Mouse (Mus musculus): ENCODE measurements at regions not wholly inside any gene's neighbourhood (a gene's known extent, or its start where the extent isn't known, plus 50 kb on each side); places are given as distances from the start of the nearest gene placed in this dataset.
A peak's percentile ranks its signal among the peaks of the same experiment; 100 is the strongest.

GRCm38 (mm10) chr4:124053340-124054038 is 135.7 kb upstream of the 4930535I16Rik start:
- WGBS, result 92% methylated on average over 2 of the region's 2 CpGs
- TF ChIP-seq CTCF (IDR thresholded peaks at IDR 0.05; ENCODE audit: low read depth), result no peak
- H3K4me1 ChIP-seq (ENCODE audit: insufficient read depth, low read length), result no peaks in the 10 kb centered on the region
- H3K9me3 ChIP-seq (ENCODE audit: low read length), result no peaks in the 10 kb centered on the region
- no peak overlapping the region for H3K27ac ChIP-seq
- no peak for DNase-seq (ENCODE audit: low spot score)
- no peak overlapping the region for H3K4me2 ChIP-seq (ENCODE audit: low read depth, low read length)
- H3K4me3 ChIP-seq (ENCODE audit: low read length), result no peak overlapping the region
- no peak overlapping the region for H3K9ac ChIP-seq (replicated peaks; ENCODE audit: low read length)
- H3K36me3 ChIP-seq (ENCODE audit: insufficient read depth, low read length), result no peaks in the 10 kb centered on the region
- no peak for ATAC-seq
- H3K27me3 ChIP-seq (ENCODE audit: insufficient read depth, low read length), result no peaks in the 10 kb centered on the region

GRCm38 (mm10) chr4:124052387-124052786 is 134.6 kb upstream of the 4930535I16Rik start:
- ATAC-seq, result peak; percentile 72; the same call in 1 of the 2 replicates
- DNase-seq (ENCODE audit: low spot score), result peak; percentile 44
- WGBS, result 32% methylated on average over 2 of the region's 2 CpGs
- H3K27ac ChIP-seq, result peak overlapping the region; percentile 8; the same call in 1 of the 2 replicates
- no peak for TF ChIP-seq CTCF (IDR thresholded peaks at IDR 0.05; ENCODE audit: low read depth)
- H3K4me3 ChIP-seq (ENCODE audit: low read length), result no peak overlapping the region
- no peak overlapping the region for H3K9ac ChIP-seq (replicated peaks; ENCODE audit: low read length)
- H3K4me2 ChIP-seq (ENCODE audit: low read depth, low read length), result no peak overlapping the region
- no peaks in the 10 kb centered on the region for H3K9me3 ChIP-seq (ENCODE audit: low read length)
- no peaks in the 10 kb centered on the region for H3K4me1 ChIP-seq (ENCODE audit: insufficient read depth, low read length)
- H3K36me3 ChIP-seq (ENCODE audit: insufficient read depth, low read length), result no peaks in the 10 kb centered on the region
- no peaks in the 10 kb centered on the region for H3K27me3 ChIP-seq (ENCODE audit: insufficient read depth, low read length)

GRCm38 (mm10) chr4:124048348-124048831 is 130.6 kb upstream of the 4930535I16Rik start:
- DNase-seq (ENCODE audit: low spot score) (peak; percentile 57), ATAC-seq (peak; percentile 69; the same call in 1 of the 2 replicates)
- no peaks in the 10 kb centered on the region for H3K27me3 ChIP-seq (ENCODE audit: insufficient read depth, low read length)
- H3K4me2 ChIP-seq (ENCODE audit: low read depth, low read length), result no peak overlapping the region
- TF ChIP-seq CTCF (IDR thresholded peaks at IDR 0.05; ENCODE audit: low read depth), result no peak
- 25% methylated on average over 12 of the region's 12 CpGs for WGBS
- H3K9me3 ChIP-seq (ENCODE audit: low read length), result no peaks in the 10 kb centered on the region
- H3K27ac ChIP-seq, result no peak overlapping the region
- no peaks in the 10 kb centered on the region for H3K4me1 ChIP-seq (ENCODE audit: insufficient read depth, low read length)
- H3K9ac ChIP-seq (replicated peaks; ENCODE audit: low read length), result no peak overlapping the region
- no peaks in the 10 kb centered on the region for H3K36me3 ChIP-seq (ENCODE audit: insufficient read depth, low read length)
- no peak overlapping the region for H3K4me3 ChIP-seq (ENCODE audit: low read length)

- Histone ChIP-seq H3K4me3 (ENCODE audit: low read length) (no peak overlapping the region), H3K4me1 (ENCODE audit: insufficient read depth, low read length) (no peaks in the 10 kb centered on the region), H3K36me3 (ENCODE audit: insufficient read depth, low read length) (no peaks in the 10 kb centered on the region), H3K27ac (no peak overlapping the region), H3K9ac (replicated peaks; ENCODE audit: low read length) (no peak overlapping the region), H3K4me2 (ENCODE audit: low read depth, low read length) (no peak overlapping the region), H3K9me3 (ENCODE audit: low read length) (no peaks in the 10 kb centered on the region), H3K27me3 (ENCODE audit: insufficient read depth, low read length) (no peaks in the 10 kb centered on the region)
- ATAC-seq (no peak), DNase-seq (ENCODE audit: low spot score) (no peak)
- no peak for TF ChIP-seq CTCF (IDR thresholded peaks at IDR 0.05; ENCODE audit: low read depth)
- WGBS, result 57% methylated on average over 3 of the region's 3 CpGs
Observed at GRCm38 (mm10) chr4:124047898-124048297, 130.1 kb upstream of the 4930535I16Rik start.

- no peak overlapping the region for H3K9ac ChIP-seq (replicated peaks; ENCODE audit: low read length)
- H3K4me1 ChIP-seq (ENCODE audit: insufficient read depth, low read length), result no peaks in the 10 kb centered on the region
- 68% methylated on average over 12 of the region's 12 CpGs for WGBS
- DNase-seq (ENCODE audit: low spot score) (no peak), ATAC-seq (no peak)
- no peak for TF ChIP-seq CTCF (IDR thresholded peaks at IDR 0.05; ENCODE audit: low read depth)
- H3K4me3 ChIP-seq (ENCODE audit: low read length), result no peak overlapping the region
- H3K4me2 ChIP-seq (ENCODE audit: low read depth, low read length), result no peak overlapping the region
- no peak overlapping the region for H3K27ac ChIP-seq
- H3K36me3 ChIP-seq (ENCODE audit: insufficient read depth, low read length), result no peaks in the 10 kb centered on the region
- H3K27me3 ChIP-seq (ENCODE audit: insufficient read depth, low read length), result no peaks in the 10 kb centered on the region
- no peaks in the 10 kb centered on the region for H3K9me3 ChIP-seq (ENCODE audit: low read length)
Observed at GRCm38 (mm10) chr4:124036483-124036882, 118.7 kb upstream of the 4930535I16Rik start.

GRCm38 (mm10) chr4:124035657-124036061 is 117.8 kb upstream of the 4930535I16Rik start:
- peak overlapping the region; percentile 28 for H3K4me2 ChIP-seq (ENCODE audit: low read depth, low read length)
- ATAC-seq (peak; percentile 52), DNase-seq (ENCODE audit: low spot score) (peak; percentile 74)
- TF ChIP-seq CTCF (IDR thresholded peaks at IDR 0.05; ENCODE audit: low read depth), result no peak
- H3K4me1 ChIP-seq (ENCODE audit: insufficient read depth, low read length), result no peaks in the 10 kb centered on the region
- no peaks in the 10 kb centered on the region for H3K36me3 ChIP-seq (ENCODE audit: insufficient read depth, low read length)
- H3K27ac ChIP-seq, result peak overlapping the region; percentile 74
- WGBS, result 7% methylated on average over 10 of the region's 10 CpGs
- no peak overlapping the region for H3K4me3 ChIP-seq (ENCODE audit: low read length)
- H3K9ac ChIP-seq (replicated peaks; ENCODE audit: low read length), result no peak overlapping the region; the same call in 1 of the 2 replicates
- H3K27me3 ChIP-seq (ENCODE audit: insufficient read depth, low read length), result no peaks in the 10 kb centered on the region
- no peaks in the 10 kb centered on the region for H3K9me3 ChIP-seq (ENCODE audit: low read length)

- Histone ChIP-seq H3K27me3 (ENCODE audit: insufficient read depth, low read length) (no peaks in the 10 kb centered on the region), H3K9ac (replicated peaks; ENCODE audit: low read length) (no peak overlapping the region; the same call in 1 of the 2 replicates), H3K4me2 (ENCODE audit: low read depth, low read length) (peak overlapping the region; percentile 28), H3K27ac (peak overlapping the region; percentile 74), H3K4me3 (ENCODE audit: low read length) (no peak overlapping the region), H3K36me3 (ENCODE audit: insufficient read depth, low read length) (no peaks in the 10 kb centered on the region), H3K9me3 (ENCODE audit: low read length) (no peaks in the 10 kb centered on the region), H3K4me1 (ENCODE audit: insufficient read depth, low read length) (no peaks in the 10 kb centered on the region)
- 8% methylated on average over 7 of the region's 7 CpGs for WGBS
- DNase-seq (ENCODE audit: low spot score) (peak; percentile 86), ATAC-seq (peak; percentile 90)
- no peak for TF ChIP-seq CTCF (IDR thresholded peaks at IDR 0.05; ENCODE audit: low read depth)
Observed at GRCm38 (mm10) chr4:124035192-124035591, 117.4 kb upstream of the 4930535I16Rik start.
